Mouse (Mus musculus): ENCODE data around the gene Rtkn2. TPM values are rescaled to one million over a fixed set of nuclear protein-coding genes. Genes with fewer than 3 reads are reported as not detected.

The Rtkn2 gene
- polyA plus RNA-seq, 1 experiment from 2014 or later = 8.1 TPM

GRCm38 (mm10) chr10:68107716-68108115, 128.3 kb downstream of the Rtkn2 start:
- WGBS = 90% methylated on average over 6 of the region's 6 CpGs
- no peak overlapping the region for H3K9ac ChIP-seq (replicated peaks; ENCODE audit: low read depth, low read length)
- ATAC-seq = no peak
- peaks cover 11% of the 10 kb centered on the region for H3K4me1 ChIP-seq (replicated peaks; ENCODE audit: control insufficient read depth, insufficient read depth, low read length)
- H3K27me3 ChIP-seq (replicated peaks; ENCODE audit: control insufficient read depth, insufficient read depth, low read length) = no peaks in the 10 kb centered on the region
- no peaks in the 10 kb centered on the region for H3K9me3 ChIP-seq (ENCODE audit: control insufficient read depth, low read length)
- no peak overlapping the region for H3K4me2 ChIP-seq (ENCODE audit: low read length)
- H3K36me3 ChIP-seq (ENCODE audit: control insufficient read depth, insufficient read depth) = no peaks in the 10 kb centered on the region
- H3K27ac ChIP-seq (ENCODE audit: low read length) = no peak overlapping the region
- no peak overlapping the region for H3K4me3 ChIP-seq (replicated peaks; ENCODE audit: low read length)

Other genes with a start within 250 kb of the Rtkn2 start
- gene Zfp365, start 66.9 kb upstream of the Rtkn2 start, polyA plus RNA-seq (2015; fragmentation: Nextera tagmentation; extraction: Ambion mirVana) = 3.3 and 4.9 TPM in 2 replicates